8 mouse cellular contexts compared by ENCODE assay signal in genomic region chr8:122259351-122259750, GRCm38 (mm10). TPM values are rescaled to one million over a fixed set of nuclear protein-coding genes. Genes with fewer than 3 reads are reported as not detected.
A peak's percentile ranks its signal among the peaks of the same experiment; 100 is the strongest.
DNase-seq lines count a peak whose midpoint lies in the region; ATAC-seq and TF ChIP-seq lines count a peak whose summit lies in the region.

No protein-coding gene starts in this region.

- no peak overlapping the region for H3K27ac ChIP-seq in spleen, adult 2 months (ENCODE audit: insufficient read depth, low read length)

- H3K36me3 ChIP-seq in C2C12 (ENCODE audit: control insufficient read depth, insufficient read depth) = no peaks in the 10 kb centered on the region
- no peaks in the 10 kb centered on the region for H3K36me3 ChIP-seq in spleen, adult 2 months (ENCODE audit: control insufficient read depth, insufficient read depth, low read length)

- no peak overlapping the region for H3K4me3 ChIP-seq in C2C12 (ENCODE audit: insufficient read depth, poor library complexity, severe bottlenecking)
- H3K4me3 ChIP-seq in spleen, adult 2 months (ENCODE audit: extremely low read depth, insufficient read depth, insufficient read length) = no peak overlapping the region

- H3K4me1 ChIP-seq in spleen, adult 2 months (ENCODE audit: control insufficient read depth, insufficient read depth, insufficient read length) = no peaks in the 10 kb centered on the region

- no peaks in the 10 kb centered on the region for H3K79me2 ChIP-seq in C2C12 (ENCODE audit: control insufficient read depth, insufficient read depth)

- TF ChIP-seq POLR2A in spleen, adult 2 months (IDR thresholded peaks at IDR 0.05; ENCODE audit: low read depth, low read length) = no peak

- TF ChIP-seq CTCF in C2C12 (IDR thresholded peaks at IDR 0.05; ENCODE audit: control insufficient read depth, insufficient read depth, insufficient read length) = peak; percentile 79
- peak; percentile 82; the same call in 1 of the 2 replicates for TF ChIP-seq CTCF in spleen, adult 2 months (IDR thresholded peaks at IDR 0.05; ENCODE audit: extremely low read depth, insufficient read depth, insufficient read length, insufficient replicate concordance)

- DNase-seq in CD4-positive, CD25-positive, alpha-beta regulatory T cell, adult 2 months (ENCODE audit: low read depth, low spot score) = peak; percentile 78
- DNase-seq in cerebellum, adult 9-10 months = peak; percentile 78
- DNase-seq in gastrocnemius, postnatal 10 days = peak; percentile 84
- peak; percentile 52 for DNase-seq in layer of hippocampus, adult 9-11 months
- DNase-seq in lung, postnatal 25 days (ENCODE audit: low spot score) = peak; percentile 56
- peak in 1 of 2 experiments; percentile 54 for DNase-seq in spleen, adult 2 months (ENCODE audit: low read depth in 1 of 2, low spot score in 2 of 2)

- no peak for ATAC-seq in CD4-positive, CD25-positive, alpha-beta regulatory T cell, adult 4 months

- H3K27me3 ChIP-seq in C2C12 (ENCODE audit: control insufficient read depth, insufficient read depth, insufficient read length) = no peaks in the 10 kb centered on the region
- no peaks in the 10 kb centered on the region for H3K27me3 ChIP-seq in spleen, adult 2 months (ENCODE audit: control insufficient read depth, insufficient read depth, low read length)

- H3ac ChIP-seq in C2C12 (ENCODE audit: control insufficient read depth, insufficient read length, low read depth) = no peak overlapping the region

- 81% methylated on average over 2 of the region's 2 CpGs for WGBS in spleen, adult 2 months

- no peaks in the 10 kb centered on the region for H3K79me3 ChIP-seq in C2C12 (ENCODE audit: low read depth)

TF ChIP-seq in C2C12, 6 proteins besides CTCF, POLR2A, EP300 and RAD21:
- no peak for TF ChIP-seq USF1 (IDR thresholded peaks at IDR 0.05; ENCODE audit: low read depth)
- TF ChIP-seq MAX (IDR thresholded peaks at IDR 0.05) = no peak
- TF ChIP-seq MYOD1 (IDR thresholded peaks at IDR 0.05; ENCODE audit: control insufficient read depth, insufficient read length, low read depth) = no peak
- no peak for TF ChIP-seq CEBPB (IDR thresholded peaks at IDR 0.05; ENCODE audit: low read depth)
- no peak for TF ChIP-seq FOSL1 (IDR thresholded peaks at IDR 0.05; ENCODE audit: insufficient read depth, low read length, poor library complexity, severe bottlenecking)
- no peak for TF ChIP-seq MYOG (IDR thresholded peaks at IDR 0.05; ENCODE audit: control insufficient read depth, extremely low read depth, insufficient read length)

RNA-seq across cellular contexts. Expression of gene Zfpm1, which starts 22.6 kb away (rescaled TPM):
- polyA plus RNA-seq in CD4-positive, CD25-positive, alpha-beta regulatory T cell, adult 4 months (2017; shearing (Covaris generic)) = under 1 TPM; 0.46 to 0.82 TPM
- polyA plus RNA-seq in C2C12 (2012; fragmentation: generic; extraction: Trizol) = 20.7 TPM
- 10 to 100 TPM; 10.6 to 12.8 TPM for total RNA-seq in gastrocnemius, postnatal 10 days (2021)
- 73.3 and 113 TPM in 2 replicates for polyA plus RNA-seq in spleen, adult 2 months (2012; rRNA removed)

Comparison
In these comparisons a context has a peak if more than half of its experiments do, and no peak if none do; other contexts are left out.
1. RNA of gene Zfpm1, which starts 22.6 kb away (polyA plus RNA-seq): 73.3 to 113 TPM in spleen, adult 2 months and 20.7 TPM in C2C12 (single experiment); 0.46 to 0.82 TPM in CD4-positive, CD25-positive, alpha-beta regulatory T cell, adult 4 months; every median in the first group is over 10 times any median in the second.